Comparison of ENCODE assay signal across 8 mouse cellular contexts in genomic region chr15:98567278-98568134, GRCm38 (mm10). TPM values are rescaled to one million over a fixed set of nuclear protein-coding genes. Genes with fewer than 3 reads are reported as not detected.
DNase-seq lines count a peak whose midpoint lies in the region; ATAC-seq lines count a peak whose summit lies in the region.

No protein-coding gene starts in this region.

- intact Hi-C loops in gastrocnemius, postnatal 14 days (cut with DNase I; ENCODE audit: low total_unique reads) = no loop called here
- intact Hi-C loops in left cerebral cortex, postnatal 10 days (cut with DNase I) = no loop called here

- peak; percentile 94 for ATAC-seq in inflammation-experienced regulatory T-cells, adult 6 months
- ATAC-seq in megakaryocyte-erythroid progenitor cell, adult 5-6 weeks (replicated peaks; ENCODE audit: low FRiP score, low TSS enrichment, poor library complexity, severe bottlenecking) = peak; percentile 94

- DNase-seq in adrenal gland, adult (ENCODE audit: inconsistent age in 2 of 2, low spot score in 1 of 2) = peak; percentile 100
- peak; percentile 100 for DNase-seq in embryo, embryonic 10.5 days (ENCODE audit: low spot score)
- DNase-seq in gastrocnemius, postnatal 14 days = peak; percentile 99
- peak; percentile 100 for DNase-seq in left cerebral cortex, postnatal 10 days (ENCODE audit: extremely low spot score in 1 of 2, low spot score in 2 of 2)
- peak; percentile 100 for DNase-seq in right cerebral cortex, postnatal 25 days
- DNase-seq in urinary bladder, postnatal 4 days (ENCODE audit: low spot score in 2 of 2) = peak; percentile 99 to 100

RNA-seq across cellular contexts. Expression of gene Ccnt1, which starts 3.2 kb away (rescaled TPM):
- total RNA-seq in gastrocnemius, postnatal 14 days (2021) = 10 to 100 TPM; 20.4 to 20.6 TPM
- 10 to 100 TPM; 69.3 to 99.2 (median 86.3) TPM for polyA plus RNA-seq in inflammation-experienced regulatory T-cells, adult 6 months (2017; shearing (Covaris generic))
- 10 to 100 TPM; 42.0 to 50.2 TPM for total RNA-seq in left cerebral cortex, postnatal 10 days (2021)
- total RNA-seq in megakaryocyte-erythroid progenitor cell, adult 5-6 weeks (2014; fragmentation: Nextera tagmentation) = 66.8 and 70.7 TPM in 2 replicates
- total RNA-seq in megakaryocyte-erythroid progenitor cell, adult 5-6 weeks (2017) = 80.8 and 88.3 TPM in 2 replicates

RNA-seq across cellular contexts. Expression of gene 4930415O20Rik, which starts 3.3 kb away (rescaled TPM):
- under 1 TPM in 1 of 2 experiments, not detected in 1; 0.44 TPM for total RNA-seq in gastrocnemius, postnatal 14 days (2021)
- not detected for polyA plus RNA-seq in inflammation-experienced regulatory T-cells, adult 6 months (2017; shearing (Covaris generic))
- not detected for total RNA-seq in left cerebral cortex, postnatal 10 days (2021)
- not detected in 2 replicates for total RNA-seq in megakaryocyte-erythroid progenitor cell, adult 5-6 weeks (2014; fragmentation: Nextera tagmentation)
- total RNA-seq in megakaryocyte-erythroid progenitor cell, adult 5-6 weeks (2017) = not detected in 2 replicates

RNA-seq across cellular contexts. Expression of gene Kansl2, which starts 33.4 kb away (rescaled TPM):
- 10 to 100 TPM; 52.5 to 56.9 TPM for total RNA-seq in gastrocnemius, postnatal 14 days (2021)
- polyA plus RNA-seq in inflammation-experienced regulatory T-cells, adult 6 months (2017; shearing (Covaris generic)) = 10 to 100 TPM; 29.4 to 33.1 (median 32.4) TPM
- total RNA-seq in left cerebral cortex, postnatal 10 days (2021) = 10 to 100 TPM; 62.2 to 64.0 TPM
- total RNA-seq in megakaryocyte-erythroid progenitor cell, adult 5-6 weeks (2014; fragmentation: Nextera tagmentation) = 68.9 and 73.0 TPM in 2 replicates
- total RNA-seq in megakaryocyte-erythroid progenitor cell, adult 5-6 weeks (2017) = 54.4 and 57.7 TPM in 2 replicates

RNA-seq across cellular contexts. Expression of gene Adcy6, which starts 42.4 kb away (rescaled TPM):
- 10 to 100 TPM; 33.1 to 36.4 TPM for total RNA-seq in gastrocnemius, postnatal 14 days (2021)
- polyA plus RNA-seq in inflammation-experienced regulatory T-cells, adult 6 months (2017; shearing (Covaris generic)) = under 1 TPM in 2 of 3 experiments, not detected in 1; 0.28 to 0.44 TPM
- total RNA-seq in left cerebral cortex, postnatal 10 days (2021) = 10 to 100 TPM; 37.1 to 38.1 TPM
- total RNA-seq in megakaryocyte-erythroid progenitor cell, adult 5-6 weeks (2014; fragmentation: Nextera tagmentation) = 55.8 and 57.2 TPM in 2 replicates
- total RNA-seq in megakaryocyte-erythroid progenitor cell, adult 5-6 weeks (2017) = 28.8 and 45.9 TPM in 2 replicates

Comparison
In these comparisons a context has a peak if more than half of its experiments do, and no peak if none do; other contexts are left out.
1. Peak in every context shown above with its lines: DNase-seq and ATAC-seq.